Mouse (Mus musculus) thymus, adult 2 months (tissue): ENCODE results near the gene Rmnd5a. TPM values are rescaled to one million over a fixed set of nuclear protein-coding genes. Genes with fewer than 3 reads are reported as not detected.
A peak's percentile ranks its signal among the peaks of the same experiment; 100 is the strongest.

Source experiments
- DNase-seq: peaks from one replicate; pipeline ENCODE4 v3.0.0; 2021
- H3K27ac ChIP-seq: fragments of 200-500 bp; 2 replicates; pipeline ENCODE4 v1.5.1; 2012; ENCODE audit warnings: low read length, control low read depth; ENCODE audit not compliant: control insufficient read depth, insufficient read depth
- H3K27me3 ChIP-seq: fragments of 200-500 bp; 2 replicates; pipeline ENCODE4 v1.6.1; 2012; ENCODE audit warnings: mild to moderate bottlenecking, low read length, moderate library complexity, mixed read lengths; ENCODE audit not compliant: control insufficient read depth, insufficient read depth
- H3K36me3 ChIP-seq: fragments of 200-500 bp; 2 replicates; pipeline ENCODE4 v1.6.1; 2012; ENCODE audit warnings: mild to moderate bottlenecking, low read length, moderate library complexity; ENCODE audit not compliant: control insufficient read depth, insufficient read depth
- H3K4me1 ChIP-seq: fragments of 200-500 bp; replicated peaks from 2 replicates; pipeline ENCODE4 v1.6.1; 2012; ENCODE audit warnings: low read length; ENCODE audit not compliant: control insufficient read depth, insufficient read depth
- H3K4me3 ChIP-seq: fragments of 200-500 bp; 2 replicates; pipeline ENCODE4 v1.5.1; 2012; ENCODE audit warnings: mild to moderate bottlenecking, low read length, control low read depth, moderate library complexity; ENCODE audit not compliant: control insufficient read depth, insufficient read depth
- CTCF ChIP-seq: fragments of 200-500 bp; IDR thresholded peaks from 2 replicates; pipeline ENCODE4 v1.5.1; 2012; ENCODE audit warnings: mild to moderate bottlenecking, control low read depth, low read length, moderate library complexity, borderline replicate concordance; ENCODE audit not compliant: control insufficient read depth, poor library complexity, insufficient read depth; ENCODE audit errors: extremely low read depth
- POLR2A ChIP-seq: fragments of 200-500 bp; IDR thresholded peaks from 2 replicates; pipeline ENCODE4 v1.6.1; 2012; ENCODE audit warnings: mild to moderate bottlenecking, low read length, control low read depth, moderate library complexity; ENCODE audit not compliant: control insufficient read depth, poor library complexity, insufficient read depth; ENCODE audit errors: extremely low read depth
- WGBS: fragments of 180-500 bp; shearing (Covaris S2); methylation state at CpG from one replicate; pipeline ENCODE4 v1.1.7; 2018; 5-methylcytosine and 5-hydroxymethylcytosine counted together
- polyA plus RNA-seq: library from polyadenylated mRNA; depleted of rRNA; stranded (reverse); fragments of >200 nt; gene quantifications from 2 replicates; pipeline ENCODE4 v1.2.3, GENCODE M21; 2012

Gene Rmnd5a
- polyA plus RNA-seq, 1 experiment = 316 TPM

GRCm38 (mm10) chr6:71438070-71438469 lies 2.4 kb downstream of the Rmnd5a start:
- Histone ChIP-seq H3K27ac (no peak overlapping the region), H3K27me3 (no peaks in the 10 kb centered on the region), H3K4me3 (no peak overlapping the region), H3K36me3 (no peaks in the 10 kb centered on the region), H3K4me1 (peaks cover 12% of the 10 kb centered on the region)
- 79% methylated on average over 1 of the region's 1 CpGs for WGBS
- no peak for TF ChIP-seq POLR2A
- TF ChIP-seq CTCF = no peak
- DNase-seq = no peak

GRCm38 (mm10) chr6:71427996-71428725 lies 12.3 kb downstream of the Rmnd5a start:
- Histone ChIP-seq H3K27me3 (no peaks in the 10 kb centered on the region), H3K27ac (no peak overlapping the region), H3K36me3 (peaks cover 25% of the 10 kb centered on the region), H3K4me3 (no peak overlapping the region), H3K4me1 (peaks cover 2% of the 10 kb centered on the region; the same call in 1 of the 2 replicates)
- WGBS = 94% methylated on average over 4 of the region's 4 CpGs
- no peak for TF ChIP-seq POLR2A
- TF ChIP-seq CTCF = no peak
- DNase-seq = no peak

GRCm38 (mm10) chr6:71425681-71426080 lies 14.8 kb downstream of the Rmnd5a start:
- no peak for DNase-seq
- Histone ChIP-seq H3K4me3 (no peak overlapping the region), H3K36me3 (peaks cover 25% of the 10 kb centered on the region), H3K4me1 (no peaks in the 10 kb centered on the region; the same call in 1 of the 2 replicates), H3K27me3 (no peaks in the 10 kb centered on the region), H3K27ac (no peak overlapping the region)
- TF ChIP-seq POLR2A (no peak), CTCF (no peak)
- WGBS = 96% methylated on average over 6 of the region's 6 CpGs

GRCm38 (mm10) chr6:71423116-71423515 lies 17.3 kb downstream of the Rmnd5a start:
- TF ChIP-seq POLR2A (no peak), CTCF (no peak)
- Histone ChIP-seq H3K27ac (no peak overlapping the region), H3K4me1 (no peaks in the 10 kb centered on the region), H3K4me3 (no peak overlapping the region), H3K36me3 (peaks cover 24% of the 10 kb centered on the region), H3K27me3 (no peaks in the 10 kb centered on the region)
- 91% methylated on average over 3 of the region's 3 CpGs for WGBS
- peak; percentile 55 for DNase-seq

- no peak for DNase-seq
- 93% methylated on average over 3 of the region's 3 CpGs for WGBS
- H3K27me3 ChIP-seq = no peaks in the 10 kb centered on the region
- peaks cover 15% of the 10 kb centered on the region for H3K36me3 ChIP-seq
- H3K4me1 ChIP-seq = no peaks in the 10 kb centered on the region
- H3K27ac ChIP-seq = no peak overlapping the region
- no peak overlapping the region for H3K4me3 ChIP-seq
- TF ChIP-seq CTCF (no peak), POLR2A (no peak)
Measured at GRCm38 (mm10) chr6:71422162-71422561, 18.3 kb downstream of the Rmnd5a start.

GRCm38 (mm10) chr6:71420848-71421247 lies 19.6 kb downstream of the Rmnd5a start:
- Histone ChIP-seq H3K27ac (no peak overlapping the region), H3K27me3 (no peaks in the 10 kb centered on the region), H3K4me1 (no peaks in the 10 kb centered on the region), H3K4me3 (no peak overlapping the region), H3K36me3 (peaks cover 9% of the 10 kb centered on the region)
- WGBS = 96% methylated on average over 6 of the region's 6 CpGs
- DNase-seq = no peak
- TF ChIP-seq CTCF (no peak), POLR2A (no peak)
